Mouse (Mus musculus) liver, embryonic 15.5 days (tissue): ENCODE data around the gene Ropn1l. TPM values are rescaled to one million over a fixed set of nuclear protein-coding genes. Genes with fewer than 3 reads are reported as not detected.
A peak's percentile ranks its signal among the peaks of the same experiment; 100 is the strongest.

Source experiments
- ATAC-seq: fragments of 200-750 bp; cut with Nextera tagmentation; 2 replicates; pipeline ENCODE4 v1.8.0; 2017; ENCODE audit warnings: moderate number of reproducible peaks, mild to moderate bottlenecking, moderate library complexity; ENCODE audit not compliant: insufficient read depth
- H3K27ac ChIP-seq: fragments of 300-500 bp; sonication (generic); replicated peaks from 2 replicates; pipeline ENCODE4 v1.5.1; 2015; ENCODE audit warnings: mild to moderate bottlenecking, inconsistent platforms
- H3K27me3 ChIP-seq: fragments of 300-500 bp; sonication (generic); 2 replicates; pipeline ENCODE4 v1.6.1; 2015; ENCODE audit warnings: mild to moderate bottlenecking, inconsistent platforms
- H3K36me3 ChIP-seq: fragments of 300-500 bp; sonication (generic); replicated peaks from 2 replicates; pipeline ENCODE4 v1.6.1; 2015; ENCODE audit warnings: moderate library complexity, mild to moderate bottlenecking, inconsistent platforms
- H3K4me1 ChIP-seq: fragments of 300-500 bp; sonication (generic); replicated peaks from 2 replicates; pipeline ENCODE4 v1.6.1; 2015; ENCODE audit warnings: inconsistent platforms
- H3K4me2 ChIP-seq: fragments of 300-500 bp; sonication (generic); 2 replicates; pipeline ENCODE4 v1.6.1; 2015; ENCODE audit warnings: moderate library complexity, mild to moderate bottlenecking, inconsistent platforms
- H3K4me3 ChIP-seq: fragments of 300-500 bp; sonication (generic); replicated peaks from 2 replicates; pipeline ENCODE4 v1.5.1; 2015; ENCODE audit warnings: mild to moderate bottlenecking, inconsistent platforms
- H3K9ac ChIP-seq: fragments of 300-500 bp; sonication (generic); 2 replicates; pipeline ENCODE4 v1.6.1; 2015; ENCODE audit warnings: moderate library complexity, mild to moderate bottlenecking, inconsistent platforms
- H3K9me3 ChIP-seq: fragments of 300-500 bp; sonication (generic); replicated peaks from 2 replicates; pipeline ENCODE4 v1.6.1; 2016; ENCODE audit warnings: inconsistent platforms
- WGBS: fragments of 180-500 bp; shearing (Covaris S2); methylation state at CpG from one replicate; pipeline ENCODE4 v1.1.7; 2015; ENCODE audit warnings: mixed read lengths; ENCODE audit not compliant: insufficient replicate concordance; 5-methylcytosine and 5-hydroxymethylcytosine counted together
- polyA plus RNA-seq: library from polyadenylated mRNA; unstranded; fragments of >200 nt; fragmentation: Nextera tagmentation; extraction: Ambion mirVana; gene quantifications from 2 replicates; pipeline ENCODE4 v1.2.1, GENCODE M21; 2015

Ropn1l gene
- polyA plus RNA-seq, 1 experiment from 2014 or later, result 3.2 TPM

DNA sequence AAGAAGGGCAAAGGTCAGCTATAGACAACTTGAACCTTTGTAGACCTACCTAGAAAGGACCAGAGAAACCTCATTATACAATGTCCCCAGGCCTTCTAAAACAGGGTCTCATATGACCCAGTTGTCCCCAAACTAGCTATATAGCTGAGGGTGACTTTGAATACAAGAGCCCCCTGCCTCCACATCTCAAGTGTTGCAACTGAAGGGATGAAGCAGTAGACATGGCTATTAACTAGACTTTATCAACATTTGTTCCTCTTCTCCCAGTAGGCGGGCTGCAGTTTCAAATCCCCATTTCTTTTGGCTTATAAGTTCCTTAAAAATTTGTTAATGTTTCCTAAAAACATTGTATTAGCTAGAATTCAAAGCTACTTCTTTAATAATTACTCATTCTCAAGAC, 13.2 kb upstream of the Ropn1l start:
- Histone ChIP-seq H3K27ac (no peak overlapping the region), H3K9ac (no peak overlapping the region), H3K4me3 (no peak overlapping the region), H3K9me3 (no peaks in the 10 kb centered on the region), H3K4me1 (no peaks in the 10 kb centered on the region), H3K4me2 (no peak overlapping the region), H3K27me3 (no peaks in the 10 kb centered on the region), H3K36me3 (peaks cover 77% of the 10 kb centered on the region)
- 69% methylated on average over 1 of the region's 1 CpGs for WGBS
- ATAC-seq, result no peak

GRCm38 (mm10) chr15:31466295-31466694, 12.8 kb upstream of the Ropn1l start:
- Histone ChIP-seq H3K4me1 (no peaks in the 10 kb centered on the region), H3K27ac (no peak overlapping the region), H3K9ac (no peak overlapping the region), H3K4me3 (no peak overlapping the region), H3K27me3 (no peaks in the 10 kb centered on the region), H3K4me2 (no peak overlapping the region), H3K9me3 (no peaks in the 10 kb centered on the region), H3K36me3 (peaks cover 82% of the 10 kb centered on the region)
- WGBS, result 77% methylated on average over 5 of the region's 5 CpGs
- no peak for ATAC-seq

- WGBS, result 82% methylated on average over 2 of the region's 2 CpGs
- Histone ChIP-seq H3K9ac (no peak overlapping the region), H3K4me1 (no peaks in the 10 kb centered on the region), H3K27ac (no peak overlapping the region), H3K27me3 (no peaks in the 10 kb centered on the region), H3K4me3 (no peak overlapping the region), H3K36me3 (peaks cover 87% of the 10 kb centered on the region), H3K4me2 (no peak overlapping the region), H3K9me3 (no peaks in the 10 kb centered on the region)
- ATAC-seq, result no peak
Observed at GRCm38 (mm10) chr15:31465806-31466205, 12.3 kb upstream of the Ropn1l start.

DNA sequence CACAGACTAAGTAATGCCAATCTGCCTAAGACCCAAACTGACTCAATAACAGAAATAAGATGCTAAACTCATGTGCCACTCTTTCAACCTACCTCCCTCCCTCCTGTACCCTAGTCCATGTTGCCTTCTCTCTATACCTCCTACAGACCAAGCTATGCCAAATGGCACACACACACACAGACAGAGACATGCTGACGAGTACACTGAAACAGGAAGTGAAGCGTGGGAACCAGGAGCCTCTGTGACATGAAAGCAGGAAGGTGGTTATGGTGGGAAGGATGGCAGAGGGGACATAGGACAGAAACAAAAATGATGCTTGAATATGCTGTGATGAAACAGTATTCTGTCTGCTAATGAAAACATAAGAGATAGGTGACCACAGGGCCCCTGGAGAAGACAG, 7.0 kb upstream of the Ropn1l start:
- Histone ChIP-seq H3K4me3 (no peak overlapping the region), H3K4me1 (0 out of 2 replicates have a peak, but pooled peaks cover under 1% of the 10 kb centered on the region), H3K9me3 (no peaks in the 10 kb centered on the region), H3K27me3 (no peaks in the 10 kb centered on the region), H3K9ac (no peak overlapping the region), H3K4me2 (no peak overlapping the region), H3K27ac (no peak overlapping the region), H3K36me3 (peaks cover 86% of the 10 kb centered on the region)
- no peak for ATAC-seq
- WGBS, result 73% methylated on average over 2 of the region's 2 CpGs

GRCm38 (mm10) chr15:31458081-31458480, 4.5 kb upstream of the Ropn1l start:
- Histone ChIP-seq H3K36me3 (peaks cover 69% of the 10 kb centered on the region), H3K27ac (no peak overlapping the region), H3K9me3 (no peaks in the 10 kb centered on the region), H3K27me3 (no peaks in the 10 kb centered on the region), H3K4me1 (peaks cover 18% of the 10 kb centered on the region), H3K9ac (no peak overlapping the region), H3K4me2 (no peak overlapping the region), H3K4me3 (no peak overlapping the region)
- no peak for ATAC-seq
- WGBS, result 81% methylated on average over 7 of the region's 7 CpGs

DNA sequence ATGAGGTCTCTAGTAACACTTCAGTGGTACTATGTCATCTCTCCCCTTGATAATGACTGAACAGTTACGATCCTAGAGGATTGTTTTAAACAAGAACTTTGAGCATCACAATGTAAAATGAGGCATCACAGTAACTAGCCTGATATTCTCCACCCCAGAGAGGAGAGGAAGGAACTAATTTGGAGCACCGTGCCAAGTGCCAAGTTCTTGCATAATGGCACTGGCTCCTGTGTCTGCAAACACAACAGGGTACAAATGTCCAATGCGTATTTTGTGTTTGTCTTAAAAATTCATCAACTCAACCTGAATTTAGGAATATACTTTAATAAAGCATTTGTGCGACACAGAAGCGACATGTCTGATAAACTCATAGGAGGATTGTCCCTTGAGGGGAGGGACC, 2.8 kb upstream of the Ropn1l start:
- WGBS, result 73% methylated on average over 5 of the region's 5 CpGs
- no peak for ATAC-seq
- Histone ChIP-seq H3K27ac (no peak overlapping the region), H3K4me1 (peaks cover 28% of the 10 kb centered on the region), H3K27me3 (no peaks in the 10 kb centered on the region), H3K9ac (no peak overlapping the region), H3K36me3 (peaks cover 52% of the 10 kb centered on the region), H3K9me3 (no peaks in the 10 kb centered on the region), H3K4me3 (no peak overlapping the region), H3K4me2 (no peak overlapping the region)

- H3K27me3 ChIP-seq, result no peaks in the 10 kb centered on the region
- no peak overlapping the region for H3K4me2 ChIP-seq
- no peak for ATAC-seq
- no peak overlapping the region for H3K27ac ChIP-seq
- no peaks in the 10 kb centered on the region for H3K9me3 ChIP-seq
- H3K4me1 ChIP-seq, result peaks cover 36% of the 10 kb centered on the region
- H3K36me3 ChIP-seq, result peaks cover 37% of the 10 kb centered on the region
- WGBS, result 46% methylated on average over 7 of the region's 7 CpGs
- no peak overlapping the region for H3K9ac ChIP-seq
- H3K4me3 ChIP-seq, result no peak overlapping the region
Observed at GRCm38 (mm10) chr15:31454861-31455295, 1.3 kb upstream of the Ropn1l start.

DNA sequence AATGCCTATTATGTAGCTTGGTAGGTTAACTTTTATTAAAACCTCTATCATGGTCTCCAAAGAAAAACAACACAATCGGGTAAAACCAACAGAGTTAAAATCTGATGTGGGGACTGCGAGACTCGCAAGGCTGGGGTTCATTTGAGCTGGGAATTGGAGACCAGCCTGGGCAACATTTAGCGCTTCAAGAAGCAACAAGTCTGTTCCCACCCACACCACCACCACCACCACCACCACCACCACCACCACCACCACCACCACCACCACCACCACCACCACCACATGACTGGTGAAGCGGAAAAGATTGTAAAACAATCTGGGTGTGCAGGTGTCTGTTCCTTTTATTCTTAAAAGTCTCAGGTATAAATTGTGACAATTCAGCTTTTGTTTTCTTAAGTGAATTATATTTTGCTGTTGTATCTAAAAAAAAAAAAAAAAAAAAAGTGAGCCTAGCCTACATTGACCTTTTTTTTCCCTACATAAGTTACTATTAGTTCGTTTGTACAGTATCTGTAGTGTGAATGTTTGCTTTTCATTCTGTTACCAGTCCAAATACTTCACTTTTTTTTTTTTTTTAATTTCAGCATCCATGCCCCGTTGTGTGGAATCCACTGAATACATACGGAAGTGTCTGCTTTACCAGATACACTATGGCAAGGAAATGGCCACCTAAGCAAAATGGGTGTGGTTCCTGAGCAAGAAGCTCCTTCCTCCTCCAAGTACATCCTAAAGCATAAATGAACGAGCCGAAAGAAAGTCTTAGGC, 741 bp upstream of the Ropn1l start:
- peak overlapping the region; percentile 95 for H3K4me2 ChIP-seq
- H3K27ac ChIP-seq, result peak overlapping the region; percentile 76
- no peaks in the 10 kb centered on the region for H3K27me3 ChIP-seq
- H3K4me3 ChIP-seq, result peak overlapping the region; percentile 66
- whole genome bisulfite sequencing, result 41% methylated on average over 10 of the region's 10 CpGs
- H3K4me1 ChIP-seq, result peaks cover 42% of the 10 kb centered on the region
- no peaks in the 10 kb centered on the region for H3K9me3 ChIP-seq
- H3K9ac ChIP-seq, result no peak overlapping the region; the same call in 1 of the 2 replicates
- no peak for ATAC-seq
- peaks cover 31% of the 10 kb centered on the region for H3K36me3 ChIP-seq

- H3K4me1 ChIP-seq, result peaks cover 43% of the 10 kb centered on the region
- peak overlapping the region; percentile 72 for H3K27ac ChIP-seq
- WGBS, result 37% methylated on average over 18 of the region's 18 CpGs
- H3K4me3 ChIP-seq, result peak overlapping the region; percentile 66
- H3K27me3 ChIP-seq, result no peaks in the 10 kb centered on the region
- no peaks in the 10 kb centered on the region for H3K9me3 ChIP-seq
- H3K4me2 ChIP-seq, result peak overlapping the region; percentile 95
- ATAC-seq, result no peak
- peaks cover 13% of the 10 kb centered on the region; the same call in 1 of the 2 replicates for H3K36me3 ChIP-seq
- peak overlapping the region; percentile 66; the same call in 1 of the 2 replicates for H3K9ac ChIP-seq
Observed at GRCm38 (mm10) chr15:31452336-31453097, 1.0 kb downstream of the Ropn1l start.

DNA sequence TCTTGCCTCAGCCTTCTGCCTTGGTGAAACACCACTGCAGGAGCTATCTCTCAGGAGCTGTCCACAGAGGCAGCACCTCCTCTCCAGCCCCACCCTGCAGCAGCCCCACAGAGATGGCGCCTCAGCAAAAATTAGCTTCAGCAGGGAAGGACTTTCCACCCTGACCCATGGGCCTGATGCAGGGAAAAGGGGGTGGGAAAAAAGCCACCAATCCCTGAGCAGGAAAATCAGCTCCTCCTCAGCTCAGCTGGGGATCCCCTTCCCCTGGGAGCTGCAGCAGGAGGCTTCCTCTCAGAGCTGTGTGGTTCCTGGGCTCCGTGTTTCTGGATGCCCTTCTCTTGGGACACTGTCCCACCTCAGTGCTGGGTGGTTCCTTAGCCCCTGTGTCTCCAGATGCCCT, 3.8 kb downstream of the Ropn1l start:
- Histone ChIP-seq H3K27ac (no peak overlapping the region), H3K4me3 (no peak overlapping the region), H3K4me2 (peak overlapping the region; percentile 13; the same call in 1 of the 2 replicates), H3K27me3 (no peaks in the 10 kb centered on the region), H3K9ac (no peak overlapping the region), H3K36me3 (no peaks in the 10 kb centered on the region), H3K9me3 (no peaks in the 10 kb centered on the region), H3K4me1 (peaks cover 36% of the 10 kb centered on the region)
- 15% methylated on average over 2 of the region's 2 CpGs for WGBS
- no peak; the same call in 1 of the 2 replicates for ATAC-seq

DNA sequence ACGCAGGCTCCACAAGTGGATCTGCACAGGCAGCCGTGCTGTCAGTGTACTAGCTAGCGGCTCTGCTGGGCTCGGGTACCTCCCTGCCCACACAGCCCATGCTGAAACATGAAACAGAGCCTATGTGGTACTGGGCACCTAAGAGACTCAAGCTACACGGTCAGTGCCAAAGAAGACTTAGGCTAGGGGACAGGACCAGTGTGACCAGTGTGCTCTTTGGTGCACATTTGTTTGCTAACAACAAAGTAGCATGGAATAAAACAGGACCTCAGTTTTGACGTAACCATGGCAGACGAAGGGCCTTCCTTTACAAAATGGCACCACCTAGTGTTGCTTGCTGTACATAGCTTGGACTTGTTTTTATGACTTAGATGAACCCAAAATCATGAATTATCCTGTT, 6.4 kb downstream of the Ropn1l start:
- Histone ChIP-seq H3K27ac (no peak overlapping the region), H3K4me1 (peaks cover 15% of the 10 kb centered on the region), H3K27me3 (no peaks in the 10 kb centered on the region), H3K36me3 (no peaks in the 10 kb centered on the region), H3K9ac (no peak overlapping the region), H3K9me3 (no peaks in the 10 kb centered on the region), H3K4me2 (no peak overlapping the region), H3K4me3 (no peak overlapping the region)
- WGBS, result 39% methylated on average over 7 of the region's 7 CpGs
- no peak for ATAC-seq
